Mouse (Mus musculus) thymus, adult 2 months (tissue): ENCODE measurements around the gene March5. TPM values are rescaled to one million over a fixed set of nuclear protein-coding genes. Genes with fewer than 3 reads are reported as not detected.

ENCODE experiments used
- DNase-seq: peaks from one replicate; pipeline ENCODE4 v3.0.0; 2021
- H3K27ac ChIP-seq: fragments of 200-500 bp; 2 replicates; pipeline ENCODE4 v1.5.1; 2012; ENCODE audit warnings: low read length, control low read depth; ENCODE audit not compliant: control insufficient read depth, insufficient read depth
- H3K27me3 ChIP-seq: fragments of 200-500 bp; 2 replicates; pipeline ENCODE4 v1.6.1; 2012; ENCODE audit warnings: mild to moderate bottlenecking, low read length, moderate library complexity, mixed read lengths; ENCODE audit not compliant: control insufficient read depth, insufficient read depth
- H3K36me3 ChIP-seq: fragments of 200-500 bp; 2 replicates; pipeline ENCODE4 v1.6.1; 2012; ENCODE audit warnings: mild to moderate bottlenecking, low read length, moderate library complexity; ENCODE audit not compliant: control insufficient read depth, insufficient read depth
- H3K4me1 ChIP-seq: fragments of 200-500 bp; replicated peaks from 2 replicates; pipeline ENCODE4 v1.6.1; 2012; ENCODE audit warnings: low read length; ENCODE audit not compliant: control insufficient read depth, insufficient read depth
- H3K4me3 ChIP-seq: fragments of 200-500 bp; 2 replicates; pipeline ENCODE4 v1.5.1; 2012; ENCODE audit warnings: mild to moderate bottlenecking, low read length, control low read depth, moderate library complexity; ENCODE audit not compliant: control insufficient read depth, insufficient read depth
- CTCF ChIP-seq: fragments of 200-500 bp; IDR thresholded peaks from 2 replicates; pipeline ENCODE4 v1.5.1; 2012; ENCODE audit warnings: mild to moderate bottlenecking, control low read depth, low read length, moderate library complexity, borderline replicate concordance; ENCODE audit not compliant: control insufficient read depth, poor library complexity, insufficient read depth; ENCODE audit errors: extremely low read depth
- POLR2A ChIP-seq: fragments of 200-500 bp; IDR thresholded peaks from 2 replicates; pipeline ENCODE4 v1.6.1; 2012; ENCODE audit warnings: mild to moderate bottlenecking, low read length, control low read depth, moderate library complexity; ENCODE audit not compliant: control insufficient read depth, poor library complexity, insufficient read depth; ENCODE audit errors: extremely low read depth
- WGBS: fragments of 180-500 bp; shearing (Covaris S2); methylation state at CpG from one replicate; pipeline ENCODE4 v1.1.7; 2018; 5-methylcytosine and 5-hydroxymethylcytosine counted together
- polyA plus RNA-seq: library from polyadenylated mRNA; depleted of rRNA; stranded (reverse); fragments of >200 nt; gene quantifications from 2 replicates; pipeline ENCODE4 v1.2.3, GENCODE M21; 2012

Gene March5
- polyA plus RNA-seq, 1 experiment: 34.4 TPM

- Histone ChIP-seq H3K36me3 (no peaks in the 10 kb centered on the region), H3K4me3 (peak overlapping the region; percentile 34; the same call in 1 of the 2 replicates), H3K4me1 (no peaks in the 10 kb centered on the region; the same call in 1 of the 2 replicates), H3K27me3 (peaks cover 15% of the 10 kb centered on the region), H3K27ac (no peak overlapping the region)
- TF ChIP-seq CTCF (no peak), POLR2A (no peak)
- WGBS: 1% methylated on average over 12 of the region's 12 CpGs
- no peak for DNase-seq
These were observed 31.9 kb upstream of the March5 start for GRCm38 (mm10) chr19:37175436-37175805.

DNA sequence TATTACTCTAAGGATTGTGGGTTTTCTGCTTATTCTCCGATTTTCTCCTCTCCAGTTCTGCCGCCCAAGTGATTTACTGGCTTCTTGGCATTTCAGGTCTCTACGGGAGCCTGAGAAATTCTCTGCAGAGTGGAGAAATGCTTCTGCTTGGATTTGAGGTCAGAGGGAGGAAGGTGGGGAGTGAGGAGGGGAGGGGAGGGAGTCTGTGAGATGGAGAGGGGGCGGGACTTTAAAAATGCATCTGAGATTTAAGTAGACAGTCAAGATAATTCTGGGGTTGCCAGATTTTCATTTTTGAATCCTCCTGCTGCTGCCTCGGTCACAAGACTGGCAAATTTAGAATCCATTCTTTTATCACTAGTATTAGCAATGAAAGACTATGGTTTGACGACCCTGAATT is 31.4 kb upstream of the March5 start:
- DNase-seq: no peak
- H3K4me1 ChIP-seq: no peaks in the 10 kb centered on the region; the same call in 1 of the 2 replicates
- no peak for TF ChIP-seq POLR2A
- no peak for TF ChIP-seq CTCF
- no peak overlapping the region for H3K4me3 ChIP-seq
- H3K36me3 ChIP-seq: no peaks in the 10 kb centered on the region
- peaks cover 15% of the 10 kb centered on the region for H3K27me3 ChIP-seq
- 9% methylated on average over 6 of the region's 6 CpGs for WGBS
- H3K27ac ChIP-seq: no peak overlapping the region

DNA sequence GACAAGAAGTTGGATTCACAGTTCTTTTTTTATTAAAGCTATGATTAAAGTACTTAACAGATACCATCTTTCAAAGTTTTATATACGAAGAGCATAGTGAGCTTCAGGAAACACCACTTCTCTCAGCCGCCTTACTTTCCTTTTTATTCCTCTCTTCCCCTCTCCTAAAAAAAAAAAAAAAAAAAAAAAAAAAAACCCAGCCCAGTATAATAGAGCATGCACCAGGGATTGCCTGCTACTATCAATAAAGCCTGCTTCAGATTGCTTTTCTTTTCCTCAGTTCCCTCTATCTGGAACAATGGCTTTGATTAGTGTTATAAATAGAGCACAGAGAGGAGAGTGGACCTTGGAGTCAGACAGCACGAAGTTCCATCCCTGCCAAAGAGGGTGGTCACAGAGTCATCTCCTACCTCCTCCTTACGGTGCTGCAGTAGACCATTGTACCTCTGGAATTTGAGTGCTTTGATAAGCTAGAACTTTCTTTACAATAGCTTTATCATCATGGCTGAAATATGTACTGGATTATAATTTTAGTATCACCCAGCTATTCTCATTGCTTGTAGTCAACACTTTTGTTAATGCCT is 30.4 kb upstream of the March5 start:
- no peak for DNase-seq
- Histone ChIP-seq H3K27me3 (peaks cover 15% of the 10 kb centered on the region), H3K36me3 (no peaks in the 10 kb centered on the region), H3K27ac (no peak overlapping the region), H3K4me1 (no peaks in the 10 kb centered on the region; the same call in 1 of the 2 replicates), H3K4me3 (no peak overlapping the region)
- WGBS: 61% methylated on average over 4 of the region's 4 CpGs
- TF ChIP-seq CTCF (no peak), POLR2A (no peak)

DNA sequence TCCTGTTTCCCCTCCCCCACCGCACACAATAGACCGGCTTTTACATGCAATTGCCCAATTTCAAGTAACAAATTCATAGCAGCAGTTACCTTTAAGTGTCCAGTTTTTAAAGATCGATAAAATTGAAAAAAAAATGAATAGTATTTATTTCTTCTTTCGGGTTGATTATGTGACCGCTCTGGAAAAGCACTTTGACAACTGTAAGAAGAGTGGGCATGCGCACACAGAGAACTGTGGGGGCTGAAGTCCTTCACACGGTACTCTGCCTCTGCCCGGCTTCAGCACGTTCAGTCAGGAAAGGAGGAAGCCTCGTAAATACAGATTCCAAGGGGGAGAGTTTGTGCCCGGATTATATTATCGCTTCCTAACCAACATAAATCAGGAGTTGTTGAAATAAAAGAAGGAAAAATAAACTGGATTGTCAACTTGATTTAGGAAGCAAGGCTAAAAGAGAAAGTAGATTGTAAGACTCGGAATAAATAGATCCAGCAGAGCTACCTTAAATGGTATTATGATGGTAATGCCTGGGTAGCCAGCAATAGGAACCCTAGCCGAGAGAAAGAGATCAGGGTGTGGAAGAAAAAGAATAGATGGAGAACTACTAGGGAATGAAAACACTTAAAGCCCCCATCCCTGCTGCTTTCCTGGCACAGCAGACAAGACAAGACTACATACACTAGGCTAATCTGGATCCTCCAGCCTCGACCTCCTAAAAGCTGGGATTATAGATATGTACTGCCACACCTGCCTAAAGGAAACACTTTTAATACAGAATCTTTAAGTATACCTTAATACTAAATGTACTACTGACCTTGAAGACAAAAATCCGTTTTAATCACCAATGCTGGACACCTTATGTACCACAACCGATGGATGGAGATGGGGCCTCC is 29.3 kb upstream of the March5 start:
- TF ChIP-seq CTCF (no peak), POLR2A (no peak)
- H3K4me3 ChIP-seq: no peak overlapping the region
- no peaks in the 10 kb centered on the region; the same call in 1 of the 2 replicates for H3K4me1 ChIP-seq
- no peak for DNase-seq
- no peak overlapping the region for H3K27ac ChIP-seq
- WGBS: 17% methylated on average over 17 of the region's 17 CpGs
- H3K36me3 ChIP-seq: no peaks in the 10 kb centered on the region
- peaks cover 15% of the 10 kb centered on the region for H3K27me3 ChIP-seq

GRCm38 (mm10) chr19:37188366-37188948 is 18.9 kb upstream of the March5 start:
- TF ChIP-seq POLR2A (no peak), CTCF (no peak)
- H3K27ac ChIP-seq: no peak overlapping the region
- no peak for DNase-seq
- H3K27me3 ChIP-seq: no peaks in the 10 kb centered on the region
- no peaks in the 10 kb centered on the region for H3K4me1 ChIP-seq
- no peaks in the 10 kb centered on the region for H3K36me3 ChIP-seq
- 87% methylated on average over 4 of the region's 4 CpGs for WGBS
- no peak overlapping the region for H3K4me3 ChIP-seq

GRCm38 (mm10) chr19:37192475-37193058 is 14.8 kb upstream of the March5 start:
- Histone ChIP-seq H3K4me3 (no peak overlapping the region), H3K36me3 (no peaks in the 10 kb centered on the region), H3K27me3 (no peaks in the 10 kb centered on the region), H3K27ac (no peak overlapping the region), H3K4me1 (no peaks in the 10 kb centered on the region)
- no peak for TF ChIP-seq POLR2A
- no peak for DNase-seq
- 88% methylated on average over 5 of the region's 5 CpGs for WGBS
